Mouse (Mus musculus) neural tube, embryonic 11.5 days (tissue): ENCODE results near the gene Il34. TPM values are rescaled to one million over a fixed set of nuclear protein-coding genes. Genes with fewer than 3 reads are reported as not detected.
A peak's percentile ranks its signal among the peaks of the same experiment; 100 is the strongest.

Experiments used
- ATAC-seq: fragments of 200-750 bp; cut with Nextera tagmentation; 2 replicates; pipeline ENCODE4 v1.8.0; 2017; ENCODE audit warnings: moderate number of reproducible peaks, mild to moderate bottlenecking, moderate TSS enrichment, moderate library complexity; ENCODE audit not compliant: insufficient read depth, low FRiP score, low TSS enrichment
- DNase-seq: peaks from one replicate; pipeline ENCODE4 v3.0.0-alpha.2; 2015; ENCODE audit warnings: low spot score
- H3K27ac ChIP-seq: fragments of 300-500 bp; sonication (generic); 2 replicates; pipeline ENCODE4 v1.5.1; 2014; ENCODE audit warnings: low read depth, mild to moderate bottlenecking, low read length
- H3K27me3 ChIP-seq: fragments of 300-500 bp; sonication (generic); 2 replicates; pipeline ENCODE4 v1.6.1; 2014; ENCODE audit warnings: mild to moderate bottlenecking, low read length, mixed read lengths; ENCODE audit not compliant: control insufficient read depth, insufficient read depth
- H3K36me3 ChIP-seq: fragments of 300-500 bp; sonication (generic); 2 replicates; pipeline ENCODE4 v1.6.1; 2014; ENCODE audit warnings: mild to moderate bottlenecking, low read length, moderate library complexity, mixed read lengths; ENCODE audit not compliant: control insufficient read depth, insufficient read depth
- H3K4me1 ChIP-seq: fragments of 300-500 bp; sonication (generic); 2 replicates; pipeline ENCODE4 v1.6.1; 2014; ENCODE audit warnings: low read length, mixed read lengths; ENCODE audit not compliant: control insufficient read depth, insufficient read depth
- H3K4me2 ChIP-seq: fragments of 300-500 bp; sonication (generic); 2 replicates; pipeline ENCODE4 v1.6.1; 2014; ENCODE audit warnings: low read depth, mild to moderate bottlenecking, moderate library complexity
- H3K4me3 ChIP-seq: fragments of 300-500 bp; sonication (generic); 2 replicates; pipeline ENCODE4 v1.5.1; 2014; ENCODE audit warnings: low read depth, low read length
- H3K9ac ChIP-seq: fragments of 300-500 bp; sonication (generic); 2 replicates; pipeline ENCODE4 v1.6.1; 2014; ENCODE audit warnings: mild to moderate bottlenecking, low read length
- H3K9me3 ChIP-seq: fragments of 300-500 bp; sonication (generic); 2 replicates; pipeline ENCODE4 v1.6.1; 2016; ENCODE audit warnings: low read length; ENCODE audit not compliant: control insufficient read depth
- WGBS: fragments of 180-500 bp; shearing (Covaris S2); extraction: QIAGEN DNeasy Blood & Tissue Kit; methylation state at CpG from one replicate; pipeline ENCODE4 v1.1.7; 2014; 5-methylcytosine and 5-hydroxymethylcytosine counted together
- polyA plus RNA-seq: library from polyadenylated mRNA; unstranded; fragments of >200 nt; fragmentation: Nextera tagmentation; extraction: Ambion mirVana; gene quantifications from 2 replicates; pipeline ENCODE4 v1.2.1, GENCODE M21; 2014

Gene Il34
- polyA plus RNA-seq, 1 experiment from 2014 or later, result not detected

DNA sequence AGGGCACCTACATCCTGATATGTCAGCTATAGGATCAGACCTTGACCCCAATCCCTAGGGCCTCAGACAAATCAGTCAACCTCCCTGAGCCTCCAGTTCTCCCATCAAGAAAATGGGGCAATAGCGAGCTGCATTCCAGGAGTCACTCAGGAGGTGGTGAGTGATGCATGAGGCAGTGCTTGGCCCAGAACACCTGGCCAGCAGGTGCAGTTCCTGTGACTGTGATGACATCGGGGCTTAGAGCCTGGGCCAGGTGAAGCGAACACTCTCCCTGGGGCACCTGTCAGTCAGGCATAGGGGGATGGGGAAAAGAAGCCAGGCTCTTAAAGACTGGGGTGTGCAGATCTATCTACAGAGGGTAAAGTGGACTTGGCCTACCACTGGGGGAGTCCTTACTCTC is 81.2 kb downstream of the Il34 start:
- no peak for ATAC-seq
- H3K27ac ChIP-seq, result no peak overlapping the region
- H3K4me1 ChIP-seq, result peaks cover 24% of the 10 kb centered on the region
- WGBS, result 84% methylated on average over 3 of the region's 3 CpGs
- peaks cover 11% of the 10 kb centered on the region for H3K36me3 ChIP-seq
- H3K27me3 ChIP-seq, result no peaks in the 10 kb centered on the region
- H3K4me3 ChIP-seq, result no peak overlapping the region
- no peak overlapping the region for H3K9ac ChIP-seq
- no peaks in the 10 kb centered on the region for H3K9me3 ChIP-seq
- no peak overlapping the region for H3K4me2 ChIP-seq
- DNase-seq, result no peak

DNA sequence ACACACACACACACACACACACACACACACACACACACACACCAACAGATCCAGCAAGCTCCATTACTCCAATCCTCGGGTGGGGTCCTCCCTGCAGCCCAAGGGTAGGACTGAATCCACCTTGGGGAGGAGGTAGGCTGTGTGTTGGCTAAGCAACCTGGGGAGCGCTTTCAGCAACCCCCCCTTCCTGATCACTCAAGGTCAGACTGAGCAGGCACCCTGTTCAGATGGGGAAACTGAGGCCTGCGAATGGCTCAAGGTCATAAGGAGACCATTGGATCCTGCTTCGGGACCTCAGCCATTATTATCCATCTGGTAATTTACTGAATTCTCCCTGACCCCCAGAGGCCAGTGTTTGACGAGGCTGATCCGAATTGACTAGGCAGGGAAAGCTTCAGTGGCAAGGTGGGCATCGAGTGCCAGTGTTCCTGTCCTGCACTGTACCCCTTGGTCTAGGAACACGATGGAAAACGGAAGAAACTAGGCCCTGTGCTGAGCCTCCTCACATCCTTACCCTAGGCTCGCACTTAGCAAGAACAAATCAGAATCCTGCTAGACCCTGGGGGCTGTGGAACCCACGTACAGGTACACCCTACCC is 83.2 kb downstream of the Il34 start:
- peaks cover 2% of the 10 kb centered on the region; the same call in 1 of the 2 replicates for H3K36me3 ChIP-seq
- H3K4me2 ChIP-seq, result peak overlapping the region; percentile 67
- no peaks in the 10 kb centered on the region for H3K9me3 ChIP-seq
- no peak overlapping the region for H3K27ac ChIP-seq
- peak overlapping the region; percentile 82 for H3K4me3 ChIP-seq
- 59% methylated on average over 11 of the region's 11 CpGs for WGBS
- H3K27me3 ChIP-seq, result no peaks in the 10 kb centered on the region
- DNase-seq, result no peak
- ATAC-seq, result no peak
- H3K9ac ChIP-seq, result peak overlapping the region; percentile 89
- peaks cover 27% of the 10 kb centered on the region for H3K4me1 ChIP-seq

DNA sequence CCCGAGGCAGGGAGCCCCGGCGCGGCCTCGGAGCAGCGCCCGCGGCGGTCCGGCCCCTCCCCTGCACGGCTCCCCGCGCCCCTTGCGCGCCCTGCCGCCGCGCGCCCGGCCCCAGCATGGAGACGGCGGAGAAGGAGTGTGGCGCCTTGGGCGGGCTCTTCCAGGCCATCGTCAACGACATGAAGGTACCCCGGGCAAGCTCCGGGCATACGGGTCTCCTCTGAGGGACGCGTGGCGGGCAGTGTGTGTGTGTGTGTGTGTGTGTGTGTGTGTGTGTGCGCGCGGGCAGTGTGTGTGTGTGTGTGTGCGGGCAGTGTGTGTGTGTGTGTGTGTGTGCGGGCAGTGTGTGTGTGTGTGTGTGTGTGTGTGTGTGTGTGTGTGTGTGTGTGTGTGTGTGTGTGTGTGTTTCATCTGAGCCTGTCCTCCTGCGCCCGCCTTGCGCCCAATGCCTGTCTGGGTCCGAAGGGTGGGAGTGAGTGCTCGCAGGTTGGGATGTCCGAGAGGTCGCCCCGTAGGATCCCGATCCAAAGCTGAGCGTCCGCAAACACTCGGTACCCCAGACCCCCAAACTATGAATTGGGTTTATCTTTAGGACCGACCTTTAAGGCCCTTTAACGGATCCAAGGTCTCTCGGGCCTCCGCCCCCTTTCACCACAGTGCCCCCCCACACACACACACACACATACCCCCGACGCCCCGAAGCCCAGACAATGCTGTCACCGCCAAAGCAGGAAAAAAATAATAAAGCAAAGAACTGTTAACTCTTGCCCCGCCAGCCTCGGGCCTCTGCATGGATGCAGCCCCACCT is 83.9 kb downstream of the Il34 start:
- peak overlapping the region; percentile 82 for H3K4me3 ChIP-seq
- no peaks in the 10 kb centered on the region for H3K9me3 ChIP-seq
- H3K4me2 ChIP-seq, result peak overlapping the region; percentile 67
- H3K27me3 ChIP-seq, result no peaks in the 10 kb centered on the region
- H3K27ac ChIP-seq, result peak overlapping the region; percentile 88
- DNase-seq (peak; percentile 41), ATAC-seq (peak; percentile 49)
- peaks cover 30% of the 10 kb centered on the region for H3K4me1 ChIP-seq
- WGBS, result under 1% methylated on average over 43 of the region's 59 CpGs
- H3K36me3 ChIP-seq, result no peaks in the 10 kb centered on the region
- peak overlapping the region; percentile 89 for H3K9ac ChIP-seq

DNA sequence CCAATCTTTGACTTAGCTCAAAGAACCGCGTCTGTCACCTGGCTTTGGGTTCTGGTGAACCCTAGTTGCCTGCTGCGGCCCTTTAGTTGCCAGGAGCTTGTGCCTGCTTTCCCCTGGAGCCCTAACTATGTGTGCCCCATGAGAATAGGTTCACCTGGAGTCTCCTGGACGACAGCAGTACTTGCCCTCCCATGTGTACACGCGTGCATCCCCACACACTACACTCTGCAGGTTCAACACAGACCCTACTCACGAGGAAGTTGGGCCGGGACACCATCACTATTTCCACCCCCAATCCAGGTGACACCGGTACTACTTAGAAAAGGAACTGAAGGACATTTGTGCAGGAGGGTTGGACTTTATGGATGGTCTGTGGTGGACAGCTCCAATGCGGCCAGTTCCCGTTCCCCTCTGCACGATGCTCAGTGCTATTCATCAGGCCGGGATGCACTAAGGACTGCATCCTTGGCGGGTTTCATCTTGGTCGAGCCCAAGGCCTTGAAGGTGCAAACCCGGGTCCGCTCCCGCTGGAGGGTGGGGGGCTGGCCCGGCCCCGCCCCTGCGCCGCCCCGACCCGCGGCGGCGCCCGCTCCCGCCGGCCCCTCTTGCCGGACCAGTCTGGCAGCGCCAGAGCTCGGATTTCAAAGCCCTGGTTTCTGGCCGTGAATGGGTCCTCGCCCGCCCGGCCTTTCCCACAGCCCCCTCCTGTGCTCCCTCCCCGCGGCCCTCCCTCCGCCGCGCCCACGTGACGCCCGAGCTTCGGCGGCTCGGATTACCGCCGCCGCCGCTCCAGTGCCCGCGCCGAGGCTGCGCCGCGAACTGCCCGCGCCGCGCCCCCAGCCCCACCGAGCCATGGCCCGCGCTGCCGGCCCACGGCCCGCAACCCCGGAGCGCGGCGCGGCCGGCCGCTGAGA is 84.8 kb downstream of the Il34 start, which contains the start of gene Mtss1l:
Gene Mtss1l, plus strand, starts transcription at position 792 of the 914 bp plus-strand sequence.
- peaks cover 36% of the 10 kb centered on the region for H3K4me1 ChIP-seq
- 4% methylated on average over 70 of the region's 75 CpGs for WGBS

DNA sequence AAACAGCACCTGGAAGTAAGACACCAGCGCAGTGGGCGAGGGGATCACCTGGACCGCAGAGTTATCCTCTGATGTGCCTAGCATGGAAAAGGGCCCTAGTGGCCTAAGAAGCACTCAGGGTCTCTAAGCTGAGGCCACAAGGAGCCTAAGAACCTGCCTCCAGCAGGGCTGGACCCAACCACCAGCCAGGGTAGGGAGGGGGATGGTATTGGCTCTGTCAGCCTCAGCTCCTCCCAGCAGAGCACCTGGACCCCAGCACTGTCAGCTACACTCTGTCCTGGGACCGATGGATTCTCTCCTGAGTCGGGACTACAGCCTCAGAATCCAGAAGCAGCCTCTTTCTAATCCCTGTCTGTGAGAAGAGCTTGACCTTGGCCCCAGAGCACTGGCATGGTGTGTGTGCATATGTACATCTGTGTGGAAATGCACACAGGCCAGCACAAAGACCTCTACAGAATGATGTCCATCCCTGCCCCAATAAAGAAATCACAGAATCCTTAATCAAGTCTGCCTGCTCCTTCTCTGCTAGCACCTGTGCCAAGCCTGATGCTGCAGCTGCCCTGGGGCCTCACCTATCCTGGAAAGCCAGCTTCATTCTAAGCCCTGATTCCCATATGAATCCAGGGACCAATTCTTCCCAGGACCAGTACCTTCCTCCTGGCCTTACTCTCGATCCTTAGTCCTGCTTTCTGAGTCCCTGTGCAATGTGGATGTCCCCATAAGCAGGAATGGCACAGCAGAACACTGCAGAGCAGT is 85.6 kb downstream of the Il34 start:
- peaks cover 32% of the 10 kb centered on the region for H3K4me1 ChIP-seq
- 0 out of 2 replicates have a peak overlapping the region, but pooled peaks have one; percentile 88 for H3K27ac ChIP-seq
- no peak for ATAC-seq
- no peaks in the 10 kb centered on the region for H3K27me3 ChIP-seq
- no peaks in the 10 kb centered on the region for H3K36me3 ChIP-seq
- 0 out of 2 replicates have a peak overlapping the region, but pooled peaks have one; percentile 89 for H3K9ac ChIP-seq
- H3K4me2 ChIP-seq, result peak overlapping the region; percentile 67; the same call in 1 of the 2 replicates
- H3K9me3 ChIP-seq, result no peaks in the 10 kb centered on the region
- no peak overlapping the region for H3K4me3 ChIP-seq
- 52% methylated on average over 6 of the region's 6 CpGs for WGBS
- no peak for DNase-seq

More for the DNA sequence above, 84.8 kb downstream of the Il34 start, which contains the start of gene Mtss1l:
- peak within 1 kb of the TSS; percentile 89 for H3K9ac ChIP-seq
- peak; percentile 85 for ATAC-seq
- no peaks in the 10 kb centered on the region for H3K36me3 ChIP-seq
- H3K27me3 ChIP-seq, result no peaks in the 10 kb centered on the region
- peak; percentile 91 for DNase-seq
- peak within 1 kb of the TSS; percentile 67 for H3K4me2 ChIP-seq
- no peaks in the 10 kb centered on the region for H3K9me3 ChIP-seq
- H3K4me3 ChIP-seq, result peak within 1 kb of the TSS; percentile 82
- H3K27ac ChIP-seq, result peak within 1 kb of the TSS; percentile 88

DNA sequence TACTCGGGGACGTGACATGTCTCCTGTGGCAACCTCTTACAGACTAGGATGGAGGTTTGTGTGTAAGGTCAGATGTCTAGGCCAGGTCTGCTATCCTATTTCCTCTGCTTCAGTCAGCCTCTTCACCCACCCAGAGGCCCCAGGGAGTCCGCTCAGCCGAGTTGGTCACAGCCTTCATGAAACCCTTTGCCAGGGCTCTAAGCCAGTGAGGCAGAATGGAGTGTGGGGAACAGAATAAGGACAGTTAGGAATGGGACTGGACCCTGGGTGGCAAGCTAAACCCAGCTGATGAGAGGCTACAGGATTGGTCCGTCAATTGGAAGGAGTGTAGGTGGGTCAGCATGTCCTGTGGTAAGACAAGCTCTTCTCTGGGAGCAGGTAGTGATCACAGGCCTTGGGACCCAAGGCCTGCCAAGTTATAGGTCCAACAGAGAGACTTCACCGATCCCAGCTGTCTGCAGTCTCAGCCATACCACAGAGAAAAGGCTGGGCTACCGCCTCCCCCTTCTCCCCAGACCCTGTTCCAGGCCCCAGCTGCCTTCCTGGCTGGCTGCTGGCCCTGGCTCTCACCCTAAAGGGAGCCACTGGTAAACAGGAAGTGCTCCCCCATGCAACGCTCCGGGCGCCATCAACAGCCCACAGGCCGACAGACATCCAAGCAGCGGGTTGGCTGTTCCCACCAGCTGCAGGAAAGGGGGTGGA is 86.6 kb downstream of the Il34 start:
- H3K4me3 ChIP-seq, result no peak overlapping the region
- H3K4me2 ChIP-seq, result no peak overlapping the region
- H3K9me3 ChIP-seq, result no peaks in the 10 kb centered on the region
- 55% methylated on average over 12 of the region's 12 CpGs for WGBS
- H3K9ac ChIP-seq, result 0 out of 2 replicates have a peak overlapping the region, but pooled peaks have one; percentile 22
- ATAC-seq, result no peak
- no peak for DNase-seq
- H3K27ac ChIP-seq, result no peak overlapping the region
- no peaks in the 10 kb centered on the region for H3K36me3 ChIP-seq
- peaks cover 30% of the 10 kb centered on the region for H3K4me1 ChIP-seq
- no peaks in the 10 kb centered on the region for H3K27me3 ChIP-seq

DNA sequence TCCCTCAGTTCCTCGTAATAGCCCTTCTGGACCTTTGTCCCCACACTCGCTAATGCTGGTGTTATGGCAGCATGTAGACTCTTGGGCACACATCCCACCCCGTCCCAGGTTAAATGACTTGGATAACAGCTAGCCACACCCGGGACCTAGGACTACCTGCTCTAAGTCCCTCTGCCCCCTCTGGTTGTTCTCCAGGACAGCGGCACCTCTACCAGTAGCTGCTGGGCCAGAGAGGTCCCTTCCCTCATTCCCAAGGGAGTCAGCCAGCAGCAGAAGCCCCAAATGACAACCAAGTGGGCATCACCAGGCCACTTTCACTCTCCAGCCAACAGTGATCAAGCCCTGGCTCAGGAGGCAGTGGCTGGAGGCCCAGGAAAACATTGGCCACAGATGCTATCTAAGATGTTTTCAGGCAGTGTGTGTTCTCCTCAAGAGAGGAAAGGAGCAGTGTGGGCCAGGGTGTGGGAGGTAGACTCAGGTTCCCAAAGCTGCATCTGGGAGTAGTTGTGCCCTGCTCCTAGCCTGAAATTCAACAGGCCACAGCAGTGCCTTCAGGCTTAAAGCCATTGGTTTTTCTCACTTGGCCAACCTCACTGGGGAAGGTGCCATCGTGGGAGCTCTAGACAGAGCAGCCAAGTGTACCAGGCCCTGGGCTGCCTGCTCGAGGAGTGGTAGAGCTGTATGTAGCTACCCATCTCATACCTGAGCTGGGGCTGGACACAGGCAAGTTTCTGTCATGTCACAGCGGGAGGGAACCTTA is 87.3 kb downstream of the Il34 start:
- Histone ChIP-seq H3K27ac (no peak overlapping the region), H3K36me3 (no peaks in the 10 kb centered on the region), H3K9me3 (no peaks in the 10 kb centered on the region), H3K27me3 (no peaks in the 10 kb centered on the region), H3K4me3 (no peak overlapping the region), H3K4me1 (peaks cover 30% of the 10 kb centered on the region), H3K4me2 (no peak overlapping the region), H3K9ac (no peak overlapping the region; the same call in 1 of the 2 replicates)
- ATAC-seq (no peak), DNase-seq (no peak)
- WGBS, result 86% methylated on average over 8 of the region's 8 CpGs
